Mouse (Mus musculus): Measurements from ENCODE around the gene Crlf3.

DNA sequence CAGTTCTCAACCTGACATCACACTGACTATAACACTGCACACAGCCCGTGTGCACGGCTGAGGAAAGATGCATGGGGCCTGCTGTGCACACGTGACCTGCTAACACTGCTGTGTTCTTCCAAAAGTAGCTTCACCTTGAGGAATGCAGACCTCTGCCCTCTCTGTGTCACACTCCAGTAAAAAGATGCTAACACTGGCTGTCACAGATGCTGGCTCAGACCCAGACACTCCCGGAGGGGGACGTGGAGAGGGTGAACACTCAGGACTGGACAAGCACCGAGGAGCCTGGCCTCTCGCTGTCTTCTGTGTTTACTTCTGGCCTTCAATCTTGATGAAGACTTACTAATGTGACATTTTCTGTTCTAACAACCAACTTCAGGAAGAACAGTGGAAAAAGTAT is 33.9 kb downstream of the Crlf3 start:
- no peak for TF ChIP-seq CTCF (conservative IDR thresholded peaks at IDR 0.05; ENCODE audit: insufficient read depth, insufficient read length, low read depth, low read length)
- no peak for TF ChIP-seq POLR2A (IDR thresholded peaks at IDR 0.05; ENCODE audit: low read depth, low read length)

Data from kidney, adult 2 months (tissue).